ENCODE assay signal across 9 mouse cellular contexts in genomic region chr2:10288142-10288831, GRCm38 (mm10).
DNase-seq lines count a peak whose midpoint lies in the region; ATAC-seq and TF ChIP-seq lines count a peak whose summit lies in the region.
"Had no signal": no experiment of that assay in that cellular context is flagged by ENCODE, and none has a peak within 500 bp of the region (broad histone marks: within the 10 kb centered on the region; RNA-seq: fewer than 3 reads in every experiment).

No protein-coding gene starts in this region.

- 12% methylated on average over 12 of the region's 12 CpGs for WGBS in liver, embryonic 14.5 days (ENCODE audit: insufficient replicate concordance)
- 10% methylated on average over 12 of the region's 12 CpGs for WGBS in neural tube, embryonic 14.5 days

- peak; percentile 75 for TF ChIP-seq CTCF in liver, embryonic 14.5 days (IDR thresholded peaks at IDR 0.05; ENCODE audit: low read depth)
- TF ChIP-seq CTCF in testis, adult 2 months (IDR thresholded peaks at IDR 0.05; ENCODE audit: control insufficient read depth, insufficient read depth, insufficient replicate concordance, low read depth, low read length), result peak; percentile 38; the same call in 1 of the 2 replicates

- H3K27ac ChIP-seq in liver, embryonic 14.5 days, result no peak overlapping the region
- no peak overlapping the region for H3K27ac ChIP-seq in neural tube, embryonic 14.5 days (ENCODE audit: low read depth, low read length)
- H3K27ac ChIP-seq in testis, adult 2 months (ENCODE audit: control insufficient read depth, insufficient read depth, low read depth, low read length), result no peak overlapping the region

- H3K9me3 ChIP-seq in liver, embryonic 14.5 days (ENCODE audit: control insufficient read depth, low read length), result no peaks in the 10 kb centered on the region
- no peaks in the 10 kb centered on the region for H3K9me3 ChIP-seq in neural tube, embryonic 14.5 days (ENCODE audit: control insufficient read depth, low read length)

- no peaks in the 10 kb centered on the region for H3K36me3 ChIP-seq in liver, embryonic 14.5 days (replicated peaks; ENCODE audit: control insufficient read depth, insufficient read depth, low read depth)
- no peaks in the 10 kb centered on the region for H3K36me3 ChIP-seq in neural tube, embryonic 14.5 days (ENCODE audit: control insufficient read depth, insufficient read depth, low read length)
- H3K36me3 ChIP-seq in testis, adult 2 months (ENCODE audit: control insufficient read depth, insufficient read depth, low read length), result no peaks in the 10 kb centered on the region

- DNase-seq in CD4-positive helper T cell, adult 2 months (ENCODE audit: low read depth, low spot score), result peak; percentile 73
- peak; percentile 28 for DNase-seq in adrenal gland, adult 8-10 months
- DNase-seq in embryo, embryonic 11.5 days (ENCODE audit: low read depth, low spot score), result peak; percentile 68
- peak; percentile 82 to 89 for DNase-seq in heart, postnatal 10 days
- peak; percentile 71 to 86 for DNase-seq in kidney, postnatal 25 days
- peak; percentile 35 to 41 (median 40) for DNase-seq in liver, embryonic 14.5 days (ENCODE audit: low read depth in 3 of 3, low spot score in 3 of 3)

- intact Hi-C loops in heart, postnatal 10 days (cut with DNase I), result loop anchor here (1.0 to 5.0 kb wide), 3 partner anchors 146 to 1616 kb away; no protein-coding TSS in a partner anchor

- no peak overlapping the region for H3K4me3 ChIP-seq in liver, embryonic 14.5 days (ENCODE audit: insufficient read depth in 1 of 2, low read depth in 2 of 2, low read length in 2 of 2)
- no peak overlapping the region for H3K4me3 ChIP-seq in neural tube, embryonic 14.5 days (ENCODE audit: low read depth, low read length)
- H3K4me3 ChIP-seq in testis, adult 2 months (ENCODE audit: control insufficient read depth, low read depth, low read length), result no peak overlapping the region
- H3K4me3 ChIP-seq: erythroblast, embryonic 14.5 days had no signal

- no peak overlapping the region for H3K4me2 ChIP-seq in liver, embryonic 14.5 days (ENCODE audit: low read depth)
- 0 out of 2 replicates have a peak overlapping the region, but pooled peaks have one; percentile 17 for H3K4me2 ChIP-seq in neural tube, embryonic 14.5 days (ENCODE audit: low read depth, low read length)

- no peaks in the 10 kb centered on the region for H3K27me3 ChIP-seq in liver, embryonic 14.5 days (ENCODE audit: control insufficient read depth, insufficient read depth, low read length)
- peaks cover 4% of the 10 kb centered on the region; the same call in 1 of the 2 replicates for H3K27me3 ChIP-seq in neural tube, embryonic 14.5 days (ENCODE audit: control insufficient read depth, insufficient read depth, low read length)
- no peaks in the 10 kb centered on the region for H3K27me3 ChIP-seq in testis, adult 2 months (ENCODE audit: control insufficient read depth, insufficient read depth, low read length)

- H3K9ac ChIP-seq in liver, embryonic 14.5 days (replicated peaks), result no peak overlapping the region
- H3K9ac ChIP-seq in neural tube, embryonic 14.5 days (replicated peaks; ENCODE audit: low read depth, low read length), result no peak overlapping the region

- H3K4me1 ChIP-seq in liver, embryonic 14.5 days (replicated peaks; ENCODE audit: control insufficient read depth in 2 of 2, insufficient read depth in 2 of 2, low read length in 1 of 2), result peaks cover 0 to 3% of the 10 kb centered on the region in 2 experiments; a peak in 1 of 4 replicates
- no peaks in the 10 kb centered on the region for H3K4me1 ChIP-seq in neural tube, embryonic 14.5 days (ENCODE audit: control insufficient read depth, insufficient read depth, low read length)
- H3K4me1 ChIP-seq in testis, adult 2 months (ENCODE audit: control insufficient read depth, insufficient read depth, low read length), result no peaks in the 10 kb centered on the region; the same call in 1 of the 2 replicates

- no peak for TF ChIP-seq POLR2A in testis, adult 2 months (IDR thresholded peaks at IDR 0.05; ENCODE audit: control insufficient read depth, low read depth, low read length)

- no peak for TF ChIP-seq EP300 in liver, embryonic 14.5 days (IDR thresholded peaks at IDR 0.05; ENCODE audit: low read depth)

- no peak for ATAC-seq in liver, embryonic 14.5 days (ENCODE audit: insufficient read depth)
- ATAC-seq in neural tube, embryonic 14.5 days (ENCODE audit: low read depth), result peak; percentile 54

Comparison
In these comparisons a context has a peak if more than half of its experiments do, and no peak if none do; other contexts are left out.
1. DNase-seq: peak in every context shown above with its lines; median percentile 86 in heart, postnatal 10 days; 78 in kidney, postnatal 25 days; 73 in CD4-positive helper T cell, adult 2 months; 68 in embryo, embryonic 11.5 days; 40 in liver, embryonic 14.5 days; 28 in adrenal gland, adult 8-10 months.